Mouse (Mus musculus): ENCODE data around the gene Man1b1.

GRCm38 (mm10) chr2:25285551-25285950 is 46.6 kb upstream of the Man1b1 start:
- TF ChIP-seq CTCF (conservative IDR thresholded peaks at IDR 0.05; ENCODE audit: low read length) (no peak), POU5F1 (IDR thresholded peaks at IDR 0.05; ENCODE audit: borderline replicate concordance, low read length) (no peak), NANOG (IDR thresholded peaks at IDR 0.05; ENCODE audit: borderline replicate concordance, low read length) (no peak)
